Mouse (Mus musculus): Measurements from ENCODE around the gene Nudt22. TPM values are rescaled to one million over a fixed set of nuclear protein-coding genes. Genes with fewer than 3 reads are reported as not detected.

The Nudt22 gene
- polyA plus RNA-seq, 1 experiment from 2014 or later: 19.5 TPM

DNA sequence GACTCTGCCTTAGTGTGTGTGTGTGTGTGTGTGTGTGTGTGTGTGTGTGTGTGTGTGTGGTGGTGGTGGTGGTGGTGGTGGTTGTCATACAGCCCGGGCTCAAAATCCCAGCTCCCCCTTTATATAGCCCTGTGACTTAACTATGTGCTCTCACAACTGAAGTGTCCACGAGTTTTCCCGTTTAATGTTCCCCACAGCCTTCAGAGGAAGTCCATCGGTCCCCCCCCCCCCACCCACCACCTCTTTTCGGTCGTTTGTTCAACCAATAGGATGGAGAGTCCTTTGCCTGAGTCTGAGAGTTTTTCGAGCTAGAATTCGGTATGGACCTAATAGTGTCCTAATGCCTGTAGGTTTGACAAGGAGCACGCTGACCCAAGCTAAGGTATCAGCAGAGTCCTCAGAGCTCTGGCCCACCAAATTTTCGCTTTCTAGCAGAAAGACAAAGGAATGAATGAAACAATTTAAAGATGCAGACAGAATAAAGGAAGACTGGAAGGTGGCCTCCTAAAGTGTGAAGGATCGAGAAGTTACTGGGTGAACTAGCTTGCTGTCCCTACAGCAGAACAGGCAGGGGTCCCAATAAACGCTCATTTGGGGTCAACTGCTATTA, 22.2 kb downstream of the Nudt22 start:
- no peak overlapping the region for H3K27ac ChIP-seq (ENCODE audit: low read depth, low read length)
- H3K9ac ChIP-seq (ENCODE audit: low read length): peak overlapping the region; percentile 94
- ATAC-seq (ENCODE audit: low FRiP score) (no peak), DNase-seq (ENCODE audit: low spot score, missing footprints) (peak; percentile 91)
- H3K4me3 ChIP-seq (ENCODE audit: low read depth, low read length): peak overlapping the region; percentile 83
- no peaks in the 10 kb centered on the region for H3K9me3 ChIP-seq (ENCODE audit: control insufficient read depth, low read length)
- H3K4me2 ChIP-seq: peak overlapping the region; percentile 72
- H3K4me1 ChIP-seq (ENCODE audit: control insufficient read depth, insufficient read depth, low read length): peaks cover 43% of the 10 kb centered on the region
- WGBS: 43% methylated on average over 12 of the region's 12 CpGs
- H3K36me3 ChIP-seq (ENCODE audit: control insufficient read depth, insufficient read depth, low read length): peaks cover 12% of the 10 kb centered on the region
- H3K27me3 ChIP-seq (ENCODE audit: control insufficient read depth, insufficient read depth, low read length): peaks cover 16% of the 10 kb centered on the region

DNA sequence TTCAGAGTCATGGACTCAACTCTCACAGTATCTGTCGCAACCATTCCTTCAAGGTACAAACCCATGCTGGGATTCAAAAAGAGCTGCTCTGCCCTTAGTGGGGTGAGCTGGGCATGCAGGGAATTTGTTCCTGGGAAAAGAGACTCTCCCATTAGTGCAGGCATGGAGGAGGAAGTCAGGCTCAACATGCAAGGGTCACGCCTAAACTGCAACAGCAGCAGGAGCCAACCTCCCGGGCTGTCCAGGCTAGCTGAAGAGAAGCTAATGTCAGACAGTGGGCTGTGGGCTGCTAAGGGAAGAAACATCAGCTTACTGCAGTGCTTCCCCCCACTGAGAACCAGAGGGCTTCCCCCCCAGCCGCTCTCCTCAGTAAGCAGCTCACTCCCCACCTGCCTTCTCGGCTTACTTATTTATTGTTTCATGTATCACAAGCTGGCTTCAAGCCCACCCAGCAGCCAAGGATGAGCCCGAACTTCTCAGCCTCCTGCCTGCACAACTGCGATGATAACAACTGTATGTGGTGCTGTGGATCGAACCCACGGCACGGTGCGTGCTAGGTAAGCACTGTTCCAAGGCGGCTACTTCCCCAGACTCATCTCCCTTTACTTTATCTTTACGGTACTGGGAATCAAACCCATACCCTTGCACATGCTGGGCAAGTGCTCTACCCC, 23.5 kb downstream of the Nudt22 start:
- Histone ChIP-seq H3K27me3 (ENCODE audit: control insufficient read depth, insufficient read depth, low read length) (peaks cover 20% of the 10 kb centered on the region), H3K4me1 (ENCODE audit: control insufficient read depth, insufficient read depth, low read length) (peaks cover 32% of the 10 kb centered on the region)
- 78% methylated on average over 13 of the region's 13 CpGs for WGBS

DNA sequence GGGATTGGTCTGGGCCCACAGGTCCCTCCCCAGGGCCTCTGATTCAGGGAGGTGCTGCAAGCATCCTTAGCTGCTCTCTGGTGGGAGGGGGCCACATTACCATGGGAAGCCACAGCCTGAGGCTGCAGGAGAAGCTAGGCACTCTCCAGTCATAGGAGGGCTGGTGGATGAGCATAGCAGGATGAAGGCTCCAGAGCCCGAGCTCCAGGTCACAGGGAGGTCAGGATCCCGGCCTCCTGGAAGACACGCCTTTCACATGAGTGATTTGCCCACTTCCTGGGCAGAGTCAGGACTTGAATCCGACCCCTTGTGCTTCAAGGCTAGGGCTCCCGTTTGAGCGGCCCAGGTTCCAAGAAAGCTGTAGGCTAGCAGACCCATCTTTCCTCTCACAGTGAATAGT, 24.3 kb downstream of the Nudt22 start:
- peaks cover 20% of the 10 kb centered on the region for H3K27me3 ChIP-seq (ENCODE audit: control insufficient read depth, insufficient read depth, low read length)
- DNase-seq (ENCODE audit: low spot score, missing footprints) (no peak), ATAC-seq (ENCODE audit: low FRiP score) (no peak)
- H3K4me1 ChIP-seq (ENCODE audit: control insufficient read depth, insufficient read depth, low read length): peaks cover 26% of the 10 kb centered on the region
- no peak overlapping the region for H3K4me3 ChIP-seq (ENCODE audit: low read depth, low read length)
- WGBS: 47% methylated on average over 6 of the region's 6 CpGs
- no peak overlapping the region for H3K9ac ChIP-seq (ENCODE audit: low read length)
- no peak overlapping the region for H3K4me2 ChIP-seq
- no peak overlapping the region for H3K27ac ChIP-seq (ENCODE audit: low read depth, low read length)
- no peaks in the 10 kb centered on the region for H3K36me3 ChIP-seq (ENCODE audit: control insufficient read depth, insufficient read depth, low read length)
- no peaks in the 10 kb centered on the region for H3K9me3 ChIP-seq (ENCODE audit: control insufficient read depth, low read length)

More for the DNA sequence above, 23.5 kb downstream of the Nudt22 start:
- Histone ChIP-seq H3K9me3 (ENCODE audit: control insufficient read depth, low read length) (no peaks in the 10 kb centered on the region), H3K4me2 (no peak overlapping the region), H3K9ac (ENCODE audit: low read length) (no peak overlapping the region), H3K4me3 (ENCODE audit: low read depth, low read length) (no peak overlapping the region), H3K36me3 (ENCODE audit: control insufficient read depth, insufficient read depth, low read length) (peaks cover 2% of the 10 kb centered on the region), H3K27ac (ENCODE audit: low read depth, low read length) (no peak overlapping the region)
- DNase-seq (ENCODE audit: low spot score, missing footprints) (no peak), ATAC-seq (ENCODE audit: low FRiP score) (no peak)

DNA sequence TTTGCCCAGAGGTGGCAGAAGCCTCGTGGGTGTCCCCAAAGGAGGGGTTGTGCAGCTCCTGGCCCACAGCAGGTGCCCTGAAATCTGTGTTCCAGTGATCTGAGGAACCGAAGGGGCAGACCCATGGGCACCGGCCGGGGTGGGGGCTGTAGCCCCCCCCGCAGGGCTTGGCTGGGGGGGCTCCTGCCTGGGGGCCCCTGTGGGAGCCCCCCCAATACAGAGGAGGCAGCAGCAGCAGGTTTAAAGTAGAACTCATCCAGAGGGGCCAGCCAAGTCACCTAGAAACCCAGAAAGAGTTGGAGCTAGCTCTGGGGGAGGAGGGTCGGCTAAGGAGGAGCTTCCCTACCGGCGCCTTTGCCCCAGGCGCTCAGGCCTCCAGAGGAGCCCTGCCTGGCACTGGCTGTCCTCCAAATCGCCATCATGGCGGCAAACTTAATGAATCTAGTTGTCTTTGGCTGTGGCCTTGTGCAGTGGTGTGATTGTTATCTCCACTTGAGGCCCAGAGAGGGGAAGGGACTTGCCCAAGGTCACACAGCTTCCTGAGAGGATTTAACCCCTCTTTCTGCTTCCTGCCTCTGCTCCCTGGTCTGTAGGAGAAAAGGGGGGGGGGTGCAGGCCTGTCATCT, 25.3 kb downstream of the Nudt22 start:
- Histone ChIP-seq H3K4me3 (ENCODE audit: low read depth, low read length) (no peak overlapping the region), H3K36me3 (ENCODE audit: control insufficient read depth, insufficient read depth, low read length) (no peaks in the 10 kb centered on the region), H3K4me1 (ENCODE audit: control insufficient read depth, insufficient read depth, low read length) (peaks cover 17% of the 10 kb centered on the region), H3K9me3 (ENCODE audit: control insufficient read depth, low read length) (no peaks in the 10 kb centered on the region), H3K9ac (ENCODE audit: low read length) (no peak overlapping the region), H3K27ac (ENCODE audit: low read depth, low read length) (no peak overlapping the region), H3K4me2 (no peak overlapping the region), H3K27me3 (ENCODE audit: control insufficient read depth, insufficient read depth, low read length) (peaks cover 20% of the 10 kb centered on the region)
- ATAC-seq (ENCODE audit: low FRiP score): no peak
- 21% methylated on average over 11 of the region's 11 CpGs for WGBS
- DNase-seq (ENCODE audit: low spot score, missing footprints): no peak

DNA sequence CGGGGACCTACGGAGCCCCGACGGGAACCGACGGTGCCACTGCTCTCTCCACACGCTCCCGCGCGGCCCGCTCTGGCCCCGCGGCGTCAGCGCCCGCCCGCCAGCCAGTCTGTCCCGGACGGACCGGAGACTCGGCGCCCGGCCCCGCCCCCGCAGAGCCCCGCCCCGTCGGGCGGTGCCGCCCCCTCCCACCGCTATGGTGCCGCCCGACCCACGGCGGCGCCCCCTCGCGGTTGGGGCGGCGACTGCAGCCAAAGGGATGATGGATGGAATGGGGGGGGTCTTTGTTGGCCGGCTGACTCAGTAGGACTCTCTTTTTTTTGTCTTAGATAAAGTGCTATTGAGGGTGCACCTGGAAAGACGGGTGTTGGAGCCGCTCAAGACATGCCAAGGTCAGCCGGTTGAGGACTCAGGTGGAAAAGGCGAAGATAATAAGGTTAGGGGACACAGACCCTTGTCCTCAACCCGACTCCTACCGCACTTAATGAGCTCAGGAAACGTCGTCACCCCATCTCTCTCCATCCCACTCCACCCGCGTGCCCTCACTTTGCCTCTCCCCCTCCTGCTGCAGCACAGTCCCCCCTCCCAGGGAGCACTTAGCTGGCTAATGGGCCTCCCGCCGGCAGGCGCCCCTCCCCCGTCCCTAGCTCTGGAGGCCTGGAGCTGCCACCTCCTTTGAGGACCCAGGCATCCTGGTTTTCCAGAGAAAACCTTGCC, 26.1 kb downstream of the Nudt22 start:
- H3K36me3 ChIP-seq (ENCODE audit: control insufficient read depth, insufficient read depth, low read length): no peaks in the 10 kb centered on the region
- H3K4me3 ChIP-seq (ENCODE audit: low read depth, low read length): peak overlapping the region; percentile 42
- WGBS: 2% methylated on average over 46 of the region's 55 CpGs
- H3K9ac ChIP-seq (ENCODE audit: low read length): peak overlapping the region; percentile 57
- ATAC-seq (ENCODE audit: low FRiP score) (0 out of 2 replicates have a peak, but pooled peaks have one; percentile 13), DNase-seq (ENCODE audit: low spot score, missing footprints) (peak; percentile 97)
- peaks cover 17% of the 10 kb centered on the region for H3K4me1 ChIP-seq (ENCODE audit: control insufficient read depth, insufficient read depth, low read length)
- H3K4me2 ChIP-seq: peak overlapping the region; percentile 51
- H3K27me3 ChIP-seq (ENCODE audit: control insufficient read depth, insufficient read depth, low read length): peaks cover 20% of the 10 kb centered on the region
- H3K27ac ChIP-seq (ENCODE audit: low read depth, low read length): no peak overlapping the region
- H3K9me3 ChIP-seq (ENCODE audit: control insufficient read depth, low read length): no peaks in the 10 kb centered on the region

DNA sequence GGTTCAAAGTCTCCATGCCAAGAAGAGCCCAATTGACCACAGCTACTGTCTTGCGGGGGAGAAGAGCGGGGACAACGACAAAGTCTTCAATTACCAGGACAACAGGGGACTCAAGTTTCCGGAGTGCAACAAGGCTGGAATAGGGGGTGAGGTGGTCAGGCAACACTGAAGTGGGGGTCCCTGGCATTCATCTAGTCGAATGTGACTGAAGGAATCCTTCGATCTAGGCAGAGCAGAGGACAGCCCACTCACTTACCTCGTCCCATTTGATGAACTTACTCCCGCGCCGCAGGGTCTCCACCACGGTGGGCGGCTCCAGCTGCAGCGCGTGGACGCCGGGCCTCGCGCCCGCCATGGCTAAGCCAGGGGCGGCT, 26.6 kb downstream of the Nudt22 start:
- ATAC-seq (ENCODE audit: low FRiP score): 0 out of 2 replicates have a peak, but pooled peaks have one; percentile 2
- no peak for DNase-seq (ENCODE audit: low spot score, missing footprints)
- no peak overlapping the region for H3K27ac ChIP-seq (ENCODE audit: low read depth, low read length)

DNA sequence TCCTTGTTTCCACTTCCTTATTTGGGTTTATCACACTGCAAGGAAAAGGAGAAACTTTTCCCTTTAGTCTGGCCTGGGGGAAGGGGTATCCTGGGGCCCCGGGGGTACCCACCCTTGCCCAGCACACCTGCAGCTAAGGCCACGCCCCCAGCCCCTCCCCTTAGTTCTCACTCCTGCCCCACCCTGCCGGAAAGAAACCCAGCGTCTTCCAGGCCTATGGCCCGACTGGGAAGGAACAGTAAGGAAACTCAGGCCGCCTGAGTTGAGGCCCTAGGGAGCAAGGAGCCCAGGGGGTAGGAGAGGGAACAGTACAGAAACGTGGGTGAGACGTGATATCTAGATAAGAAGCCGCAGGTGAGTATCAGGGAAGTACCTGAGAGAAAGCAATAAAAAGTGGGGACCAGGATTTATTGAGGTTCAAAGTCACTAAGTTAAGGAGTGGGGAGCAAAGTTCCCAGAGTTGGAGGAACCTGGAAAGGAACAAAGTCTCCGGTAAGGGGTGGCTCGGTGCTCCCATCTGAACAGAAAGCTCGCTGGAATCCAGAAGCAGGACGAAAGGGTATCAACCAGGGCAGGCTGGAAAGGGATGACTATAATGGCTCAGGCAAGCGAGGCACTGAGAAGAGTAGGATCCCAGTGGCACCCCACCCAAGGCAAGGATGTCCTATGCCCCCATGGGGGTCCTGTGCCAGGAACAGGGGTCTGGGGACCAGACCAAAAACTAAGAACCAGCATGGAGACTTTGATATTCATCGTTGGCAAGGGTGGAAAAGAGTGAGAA, 27.2 kb downstream of the Nudt22 start:
- Histone ChIP-seq H3K27ac (ENCODE audit: low read depth, low read length) (no peak overlapping the region), H3K36me3 (ENCODE audit: control insufficient read depth, insufficient read depth, low read length) (no peaks in the 10 kb centered on the region), H3K4me3 (ENCODE audit: low read depth, low read length) (peak overlapping the region; percentile 42), H3K4me1 (ENCODE audit: control insufficient read depth, insufficient read depth, low read length) (peaks cover 11% of the 10 kb centered on the region), H3K4me2 (peak overlapping the region; percentile 51), H3K27me3 (ENCODE audit: control insufficient read depth, insufficient read depth, low read length) (peaks cover 20% of the 10 kb centered on the region), H3K9me3 (ENCODE audit: control insufficient read depth, low read length) (no peaks in the 10 kb centered on the region), H3K9ac (ENCODE audit: low read length) (no peak overlapping the region; the same call in 1 of the 2 replicates)
- peak; percentile 86 for DNase-seq (ENCODE audit: low spot score, missing footprints)
- 15% methylated on average over 15 of the region's 15 CpGs for WGBS
- no peak for ATAC-seq (ENCODE audit: low FRiP score)

More for the DNA sequence above, 26.6 kb downstream of the Nudt22 start:
- Histone ChIP-seq H3K9me3 (ENCODE audit: control insufficient read depth, low read length) (no peaks in the 10 kb centered on the region), H3K4me1 (ENCODE audit: control insufficient read depth, insufficient read depth, low read length) (peaks cover 17% of the 10 kb centered on the region), H3K27me3 (ENCODE audit: control insufficient read depth, insufficient read depth, low read length) (peaks cover 20% of the 10 kb centered on the region), H3K4me2 (peak overlapping the region; percentile 51), H3K4me3 (ENCODE audit: low read depth, low read length) (peak overlapping the region; percentile 42), H3K9ac (ENCODE audit: low read length) (peak overlapping the region; percentile 57), H3K36me3 (ENCODE audit: control insufficient read depth, insufficient read depth, low read length) (no peaks in the 10 kb centered on the region)
- WGBS: 2% methylated on average over 20 of the region's 20 CpGs

DNA sequence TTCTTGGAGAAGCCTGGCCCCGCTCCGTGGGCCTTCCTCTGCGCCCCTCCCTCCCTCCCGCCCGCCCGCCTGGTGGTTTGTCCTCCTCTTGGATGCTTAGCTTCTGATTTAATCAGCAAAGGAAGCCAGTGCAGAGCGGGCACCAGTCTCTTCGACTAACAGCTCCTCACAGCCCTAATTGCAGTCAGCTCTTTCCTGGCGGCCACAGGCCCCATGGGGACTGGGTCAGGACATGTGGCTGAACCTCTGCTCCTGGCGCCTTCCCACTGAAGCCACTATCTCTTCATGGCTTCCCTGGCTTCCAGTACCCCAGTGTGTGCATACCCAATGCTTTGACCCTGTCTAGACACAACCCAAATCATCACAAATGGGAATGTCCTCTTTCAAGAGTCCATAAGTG, 39.5 kb downstream of the Nudt22 start:
- no peaks in the 10 kb centered on the region for H3K27me3 ChIP-seq (ENCODE audit: control insufficient read depth, insufficient read depth, low read length)
- ATAC-seq (ENCODE audit: low FRiP score) (no peak), DNase-seq (ENCODE audit: low spot score, missing footprints) (no peak)
- whole genome bisulfite sequencing: 79% methylated on average over 10 of the region's 10 CpGs
- no peak overlapping the region for H3K9ac ChIP-seq (ENCODE audit: low read length)
- no peak overlapping the region for H3K4me3 ChIP-seq (ENCODE audit: low read depth, low read length)
- no peak overlapping the region for H3K27ac ChIP-seq (ENCODE audit: low read depth, low read length)
- H3K36me3 ChIP-seq (ENCODE audit: control insufficient read depth, insufficient read depth, low read length): no peaks in the 10 kb centered on the region
- peaks cover 11% of the 10 kb centered on the region for H3K4me1 ChIP-seq (ENCODE audit: control insufficient read depth, insufficient read depth, low read length)
- H3K4me2 ChIP-seq: no peak overlapping the region
- H3K9me3 ChIP-seq (ENCODE audit: control insufficient read depth, low read length): no peaks in the 10 kb centered on the region
